ENCODE assay signal across 22 mouse cellular contexts in genomic region chr17:21018410-21019080, GRCm38 (mm10). TPM values are rescaled to one million over a fixed set of nuclear protein-coding genes. Genes with fewer than 3 reads are reported as not detected.
"Had no signal": no experiment of that assay in that cellular context is flagged by ENCODE, and none has a peak within 500 bp of the region (broad histone marks: within the 10 kb centered on the region; RNA-seq: fewer than 3 reads in every experiment).

No protein-coding gene starts in this region.

- H3K4me2 ChIP-seq: midbrain, embryonic 11.5 days; midbrain, embryonic 15.5 days; stomach, embryonic 15.5 days had no signal

- H3K4me1 ChIP-seq: midbrain, embryonic 15.5 days; stomach, embryonic 15.5 days had no signal

- H3K9me3 ChIP-seq: midbrain, embryonic 15.5 days; stomach, embryonic 15.5 days had no signal

- ATAC-seq: lung, postnatal 0 days; midbrain, embryonic 15.5 days had no signal

- H3K27me3 ChIP-seq: midbrain, embryonic 15.5 days; stomach, embryonic 15.5 days had no signal

- DNase-seq: kidney, adult 18-20 months; kidney, postnatal 10 days; kidney, postnatal 4 days; left cerebral cortex, postnatal 4 days; lung, adult 2 months; lung, postnatal 36 days; spleen, adult 18-20 months; thymus, postnatal 36 days had no signal

- H3K27ac ChIP-seq: midbrain, embryonic 15.5 days; stomach, embryonic 15.5 days had no signal

- H3K9ac ChIP-seq: midbrain, embryonic 15.5 days; stomach, embryonic 15.5 days had no signal

- H3K4me3 ChIP-seq: midbrain, embryonic 15.5 days; stomach, embryonic 15.5 days had no signal

RNA-seq across cellular contexts. Expression of gene Vmn1r233, which starts 22.3 kb away (rescaled TPM):
- total RNA-seq: layer of hippocampus, adult 8-10 months; layer of hippocampus, postnatal 14 days; left cerebral cortex, adult 18-20 months; left cerebral cortex, postnatal 10 days; left cerebral cortex, postnatal 4 days; megakaryocyte, adult 5-6 weeks had no signal
- polyA plus RNA-seq: kidney, embryonic 14.5 days; limb, embryonic 14.5 days; lung, adult 2 months; lung, postnatal 0 days; midbrain, embryonic 11.5 days; midbrain, embryonic 15.5 days; neural tube, embryonic 14.5 days; stomach, embryonic 15.5 days; testis, adult 2 months; thymus, postnatal 0 days had no signal
